ENCODE assay signal across 27 mouse cellular contexts in genomic region chr15:30345754-30346153, GRCm38 (mm10).
"Had no signal": no experiment of that assay in that cellular context is flagged by ENCODE, and none has a peak within 500 bp of the region (broad histone marks: within the 10 kb centered on the region; RNA-seq: fewer than 3 reads in every experiment).

No protein-coding gene starts in this region.

- H3K4me1 ChIP-seq: kidney, embryonic 15.5 days; limb, embryonic 13.5 days; liver, embryonic 12.5 days; liver, embryonic 15.5 days; lung, embryonic 15.5 days; megakaryocyte, embryonic 14.5 days; midbrain, embryonic 10.5 days; midbrain, embryonic 13.5 days; neural tube, embryonic 13.5 days; stomach, embryonic 15.5 days had no signal

- H3K9me3 ChIP-seq: kidney, embryonic 15.5 days; limb, embryonic 13.5 days; liver, embryonic 12.5 days; liver, embryonic 15.5 days; lung, embryonic 15.5 days; midbrain, embryonic 10.5 days; midbrain, embryonic 13.5 days; neural tube, embryonic 13.5 days; stomach, embryonic 15.5 days had no signal

- H3K36me3 ChIP-seq: kidney, embryonic 15.5 days; limb, embryonic 13.5 days; liver, embryonic 12.5 days; liver, embryonic 15.5 days; lung, embryonic 15.5 days; midbrain, embryonic 10.5 days; midbrain, embryonic 13.5 days; neural tube, embryonic 13.5 days; stomach, embryonic 15.5 days had no signal

- ATAC-seq: liver, embryonic 12.5 days; midbrain, embryonic 13.5 days; midbrain, embryonic 16.5 days had no signal

- H3K27ac ChIP-seq: kidney, embryonic 15.5 days; left cerebral cortex, adult 2 months; limb, embryonic 13.5 days; liver, embryonic 12.5 days; liver, embryonic 15.5 days; lung, embryonic 15.5 days; midbrain, embryonic 10.5 days; midbrain, embryonic 13.5 days; neural tube, embryonic 13.5 days; stomach, embryonic 15.5 days had no signal

- H3K4me3 ChIP-seq: kidney, embryonic 15.5 days; left cerebral cortex, adult 2 months; limb, embryonic 13.5 days; liver, embryonic 12.5 days; liver, embryonic 15.5 days; lung, embryonic 15.5 days; megakaryocyte, embryonic 14.5 days; midbrain, embryonic 10.5 days; midbrain, embryonic 13.5 days; myocyte; neural tube, embryonic 13.5 days; stomach, embryonic 15.5 days had no signal

- H3K9ac ChIP-seq: kidney, embryonic 15.5 days; limb, embryonic 13.5 days; liver, embryonic 12.5 days; liver, embryonic 15.5 days; lung, embryonic 15.5 days; midbrain, embryonic 13.5 days; neural tube, embryonic 13.5 days; stomach, embryonic 15.5 days had no signal

- DNase-seq: kidney, adult 11 months; kidney, adult 8-10 months; kidney, postnatal 10 days; kidney, postnatal 36 days; layer of hippocampus, postnatal 36 days; liver; lung, adult 18-20 months; lung, postnatal 10 days; lung, postnatal 36 days; retina, postnatal 1 day; right cerebral cortex, postnatal 25 days; spleen, adult 18-20 months; thymus, adult 18-20 months; thymus, postnatal 36 days had no signal

- H3K4me2 ChIP-seq: kidney, embryonic 15.5 days; limb, embryonic 13.5 days; liver, embryonic 12.5 days; liver, embryonic 15.5 days; lung, embryonic 15.5 days; midbrain, embryonic 13.5 days; neural tube, embryonic 13.5 days; stomach, embryonic 15.5 days had no signal

- H3K27me3 ChIP-seq: kidney, embryonic 15.5 days; limb, embryonic 13.5 days; liver, embryonic 12.5 days; liver, embryonic 15.5 days; lung, embryonic 15.5 days; megakaryocyte, embryonic 14.5 days; midbrain, embryonic 13.5 days; neural tube, embryonic 13.5 days; stomach, embryonic 15.5 days had no signal
